Mouse (Mus musculus) kidney, adult 2 months (tissue): ENCODE measurements around the gene Brwd1.

ENCODE experiments used
- CTCF ChIP-seq: fragments of 200-500 bp; conservative IDR thresholded peaks from 2 replicates; pipeline ENCODE4 v1.5.1; 2011; ENCODE audit warnings: low read depth, mild to moderate bottlenecking, control low read depth, low read length, moderate library complexity, mixed read lengths; ENCODE audit not compliant: insufficient read depth, insufficient read length
- POLR2A ChIP-seq: fragments of 200-500 bp; IDR thresholded peaks from one replicate; pipeline ENCODE4 v1.6.1; 2011; ENCODE audit warnings: low read depth, low read length, control low read depth

GRCm38 (mm10) chr16:96120022-96120623, 37.8 kb upstream of the Brwd1 start:
- TF ChIP-seq CTCF (no peak), POLR2A (no peak)
